Mouse (Mus musculus) neural tube, embryonic 14.5 days (tissue): ENCODE results near the gene Lrrc30. TPM values are rescaled to one million over a fixed set of nuclear protein-coding genes. Genes with fewer than 3 reads are reported as not detected.

Experiments
- ATAC-seq: fragments of 200-750 bp; cut with Nextera tagmentation; 2 replicates; pipeline ENCODE4 v1.8.0; 2017; ENCODE audit warnings: low read depth, mild to moderate bottlenecking, moderate TSS enrichment, moderate library complexity
- H3K27ac ChIP-seq: fragments of 300-500 bp; sonication (generic); 2 replicates; pipeline ENCODE4 v1.5.1; 2014; ENCODE audit warnings: low read depth, mild to moderate bottlenecking, control low read depth, low read length, moderate library complexity, mixed read lengths
- H3K27me3 ChIP-seq: fragments of 300-500 bp; sonication (generic); 2 replicates; pipeline ENCODE4 v1.6.1; 2014; ENCODE audit warnings: low read length; ENCODE audit not compliant: control insufficient read depth, insufficient read depth
- H3K36me3 ChIP-seq: fragments of 300-500 bp; sonication (generic); 2 replicates; pipeline ENCODE4 v1.6.1; 2014; ENCODE audit warnings: low read length, mixed read lengths; ENCODE audit not compliant: control insufficient read depth, insufficient read depth
- H3K4me1 ChIP-seq: fragments of 300-500 bp; sonication (generic); 2 replicates; pipeline ENCODE4 v1.6.1; 2014; ENCODE audit warnings: low read length; ENCODE audit not compliant: control insufficient read depth, insufficient read depth
- H3K4me2 ChIP-seq: fragments of 300-500 bp; sonication (generic); 2 replicates; pipeline ENCODE4 v1.6.1; 2014; ENCODE audit warnings: mild to moderate bottlenecking, low read depth, low read length, control low read depth
- H3K4me3 ChIP-seq: fragments of 300-500 bp; sonication (generic); 2 replicates; pipeline ENCODE4 v1.5.1; 2014; ENCODE audit warnings: low read depth, low read length, control low read depth, mixed read lengths
- H3K9ac ChIP-seq: fragments of 300-500 bp; sonication (generic); replicated peaks from 2 replicates; pipeline ENCODE4 v1.6.1; 2014; ENCODE audit warnings: low read depth, mild to moderate bottlenecking, control low read depth, low read length, mixed read lengths
- H3K9me3 ChIP-seq: fragments of 300-500 bp; sonication (generic); 2 replicates; pipeline ENCODE4 v1.6.1; 2016; ENCODE audit warnings: low read length; ENCODE audit not compliant: control insufficient read depth
- WGBS: fragments of 180-500 bp; shearing (Covaris S2); extraction: QIAGEN DNeasy Blood & Tissue Kit; methylation state at CpG from one replicate; pipeline ENCODE4 v1.1.7; 2014; 5-methylcytosine and 5-hydroxymethylcytosine counted together
- polyA plus RNA-seq: library from polyadenylated mRNA; unstranded; fragments of >200 nt; fragmentation: Nextera tagmentation; extraction: Ambion mirVana; gene quantifications from 2 replicates; pipeline ENCODE4 v1.2.1, GENCODE M21; 2014

Lrrc30 gene
- polyA plus RNA-seq, 1 experiment from 2014 or later: not detected

- Histone ChIP-seq H3K36me3 (no peaks in the 10 kb centered on the region), H3K4me3 (no peak overlapping the region), H3K4me2 (no peak overlapping the region), H3K27ac (no peak overlapping the region), H3K9me3 (no peaks in the 10 kb centered on the region), H3K9ac (no peak overlapping the region), H3K27me3 (no peaks in the 10 kb centered on the region), H3K4me1 (0 out of 2 replicates have a peak, but pooled peaks cover 3% of the 10 kb centered on the region)
- no peak for ATAC-seq
- 38% methylated on average over 4 of the region's 4 CpGs for WGBS
Observed at GRCm38 (mm10) chr17:67604446-67604845, 28.1 kb downstream of the Lrrc30 start.

GRCm38 (mm10) chr17:67602556-67602955 is 30.0 kb downstream of the Lrrc30 start:
- no peak for ATAC-seq
- Histone ChIP-seq H3K4me1 (0 out of 2 replicates have a peak, but pooled peaks cover 3% of the 10 kb centered on the region), H3K27me3 (no peaks in the 10 kb centered on the region), H3K4me3 (no peak overlapping the region), H3K9ac (no peak overlapping the region), H3K27ac (no peak overlapping the region), H3K9me3 (no peaks in the 10 kb centered on the region), H3K4me2 (no peak overlapping the region), H3K36me3 (no peaks in the 10 kb centered on the region)
- WGBS: 72% methylated on average over 4 of the region's 4 CpGs

GRCm38 (mm10) chr17:67584937-67585579 is 47.5 kb downstream of the Lrrc30 start:
- Histone ChIP-seq H3K4me3 (no peak overlapping the region), H3K27me3 (no peaks in the 10 kb centered on the region), H3K4me2 (no peak overlapping the region), H3K4me1 (no peaks in the 10 kb centered on the region), H3K9ac (no peak overlapping the region), H3K36me3 (no peaks in the 10 kb centered on the region), H3K27ac (no peak overlapping the region), H3K9me3 (no peaks in the 10 kb centered on the region)
- ATAC-seq: peak; percentile 87
- 18% methylated on average over 6 of the region's 6 CpGs for WGBS

- H3K9me3 ChIP-seq: no peaks in the 10 kb centered on the region
- WGBS: 73% methylated on average over 7 of the region's 7 CpGs
- no peak for ATAC-seq
- H3K4me1 ChIP-seq: no peaks in the 10 kb centered on the region
- no peak overlapping the region for H3K4me3 ChIP-seq
- no peak overlapping the region for H3K4me2 ChIP-seq
- H3K27me3 ChIP-seq: no peaks in the 10 kb centered on the region
- no peaks in the 10 kb centered on the region for H3K36me3 ChIP-seq
- no peak overlapping the region for H3K9ac ChIP-seq
- H3K27ac ChIP-seq: no peak overlapping the region
Observed at GRCm38 (mm10) chr17:67584533-67584932, 48.0 kb downstream of the Lrrc30 start.

GRCm38 (mm10) chr17:67583422-67583821 is 49.1 kb downstream of the Lrrc30 start:
- no peak overlapping the region for H3K9ac ChIP-seq
- H3K36me3 ChIP-seq: no peaks in the 10 kb centered on the region
- no peaks in the 10 kb centered on the region for H3K4me1 ChIP-seq
- no peaks in the 10 kb centered on the region for H3K27me3 ChIP-seq
- no peaks in the 10 kb centered on the region for H3K9me3 ChIP-seq
- WGBS: 73% methylated on average over 7 of the region's 7 CpGs
- no peak overlapping the region for H3K27ac ChIP-seq
- ATAC-seq: no peak
- H3K4me3 ChIP-seq: no peak overlapping the region
- H3K4me2 ChIP-seq: no peak overlapping the region

GRCm38 (mm10) chr17:67582681-67583356 is 49.7 kb downstream of the Lrrc30 start:
- Histone ChIP-seq H3K4me2 (no peak overlapping the region), H3K4me3 (no peak overlapping the region), H3K9ac (no peak overlapping the region), H3K27me3 (no peaks in the 10 kb centered on the region), H3K36me3 (no peaks in the 10 kb centered on the region), H3K4me1 (no peaks in the 10 kb centered on the region), H3K9me3 (no peaks in the 10 kb centered on the region), H3K27ac (no peak overlapping the region)
- no peak for ATAC-seq
- 87% methylated on average over 4 of the region's 4 CpGs for WGBS

- H3K27me3 ChIP-seq: no peaks in the 10 kb centered on the region
- 86% methylated on average over 5 of the region's 5 CpGs for WGBS
- H3K4me3 ChIP-seq: no peak overlapping the region
- ATAC-seq: no peak
- no peak overlapping the region for H3K4me2 ChIP-seq
- H3K36me3 ChIP-seq: no peaks in the 10 kb centered on the region
- no peak overlapping the region for H3K9ac ChIP-seq
- no peaks in the 10 kb centered on the region for H3K4me1 ChIP-seq
- no peaks in the 10 kb centered on the region for H3K9me3 ChIP-seq
- H3K27ac ChIP-seq: no peak overlapping the region
Observed at GRCm38 (mm10) chr17:67581839-67582238, 50.7 kb downstream of the Lrrc30 start.

Other genes starting within 250 kb of the Lrrc30 start
- gene Lama1, start 64.5 kb upstream of the Lrrc30 start, polyA plus RNA-seq: 16.4 and 22.0 TPM in 2 replicates